Mouse (Mus musculus) frontal cortex, adult (tissue): ENCODE measurements around the gene D6Ertd527e.

ENCODE experiments used
- ATAC-seq: cut with Nextera tagmentation; 2 replicates; pipeline ENCODE4 v1.9.2; 2017; ENCODE audit warnings: mild to moderate bottlenecking, moderate library complexity, mixed read lengths; ENCODE audit not compliant: low TSS enrichment

The D6Ertd527e gene

DNA sequence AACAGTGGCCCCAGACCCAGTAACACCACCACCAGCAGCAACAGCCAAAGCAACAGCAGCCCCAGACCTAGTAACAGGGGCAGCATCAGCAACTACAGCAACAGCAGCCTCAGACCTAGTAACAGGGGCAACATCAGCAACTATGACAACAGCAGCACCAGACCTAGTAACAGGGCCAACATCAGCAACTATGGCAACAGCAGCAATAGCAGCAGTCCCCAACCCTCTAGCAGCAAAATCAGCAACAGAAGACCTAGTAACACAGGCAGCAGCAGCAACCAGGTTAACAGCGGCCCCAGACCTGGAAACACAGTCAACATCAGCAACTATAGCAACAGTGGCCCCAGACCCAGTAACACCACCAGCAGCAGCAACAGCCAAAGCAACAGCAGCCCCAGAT, 6.9 kb downstream of the D6Ertd527e start:
- no peak for ATAC-seq

DNA sequence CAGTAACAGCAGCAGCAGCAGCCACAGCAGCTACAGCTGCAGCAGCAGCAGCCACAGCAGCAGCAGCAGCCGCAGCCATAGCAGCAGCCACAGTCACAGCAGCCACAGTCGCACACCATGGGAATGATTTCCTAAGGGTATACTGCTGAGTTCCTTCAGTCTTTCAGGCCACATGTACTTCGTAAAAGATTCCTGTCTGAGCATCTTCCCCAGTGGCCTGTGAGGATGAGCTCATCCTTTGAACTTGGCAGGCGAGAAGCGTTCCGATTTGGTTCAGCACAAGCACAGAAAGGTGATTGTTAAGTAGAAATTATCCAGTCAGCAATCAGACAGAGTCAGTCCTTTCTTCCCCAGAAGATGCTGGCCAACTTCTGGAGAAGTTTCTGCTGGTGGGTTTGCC, 7.6 kb downstream of the D6Ertd527e start:
- no peak for ATAC-seq

DNA sequence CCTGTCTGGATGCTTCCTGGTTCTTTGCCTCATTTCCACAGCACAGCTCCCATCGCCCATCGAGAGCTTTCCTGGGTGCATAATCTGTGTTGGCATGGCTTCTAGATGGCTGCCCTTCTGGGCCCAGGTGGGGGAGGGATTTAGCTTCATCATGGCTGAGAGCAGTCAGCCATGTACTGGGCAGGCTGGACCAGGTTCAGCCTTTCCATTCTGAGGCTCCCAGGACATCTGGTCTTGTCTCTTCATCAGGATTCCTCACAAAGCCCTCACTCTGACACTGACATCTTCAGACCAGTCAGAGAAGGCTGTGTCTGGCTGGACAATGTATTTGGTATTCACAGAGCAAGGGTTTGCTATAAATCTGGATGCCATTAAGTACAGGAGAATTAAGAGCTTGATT, 11.4 kb downstream of the D6Ertd527e start:
- ATAC-seq: no peak

DNA sequence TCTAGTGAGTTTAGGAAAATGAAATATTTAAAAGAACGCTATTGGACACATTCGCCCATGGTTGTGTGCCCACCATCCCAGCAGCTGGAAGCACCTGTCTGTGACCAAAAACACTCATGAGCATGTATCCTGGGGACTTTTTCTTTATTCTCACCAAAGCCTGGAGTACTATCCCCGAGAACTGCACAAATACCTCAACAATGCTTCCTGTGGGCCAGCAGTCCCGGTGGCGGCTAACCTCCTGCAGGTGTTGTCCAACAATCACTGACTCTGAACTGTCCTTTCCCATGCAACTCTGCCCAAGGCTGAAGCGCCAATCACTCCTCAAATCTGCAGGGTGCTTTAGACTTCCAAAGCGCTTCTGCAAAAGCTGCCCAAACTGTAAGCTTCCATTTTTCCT, 12.1 kb downstream of the D6Ertd527e start:
- ATAC-seq: no peak

DNA sequence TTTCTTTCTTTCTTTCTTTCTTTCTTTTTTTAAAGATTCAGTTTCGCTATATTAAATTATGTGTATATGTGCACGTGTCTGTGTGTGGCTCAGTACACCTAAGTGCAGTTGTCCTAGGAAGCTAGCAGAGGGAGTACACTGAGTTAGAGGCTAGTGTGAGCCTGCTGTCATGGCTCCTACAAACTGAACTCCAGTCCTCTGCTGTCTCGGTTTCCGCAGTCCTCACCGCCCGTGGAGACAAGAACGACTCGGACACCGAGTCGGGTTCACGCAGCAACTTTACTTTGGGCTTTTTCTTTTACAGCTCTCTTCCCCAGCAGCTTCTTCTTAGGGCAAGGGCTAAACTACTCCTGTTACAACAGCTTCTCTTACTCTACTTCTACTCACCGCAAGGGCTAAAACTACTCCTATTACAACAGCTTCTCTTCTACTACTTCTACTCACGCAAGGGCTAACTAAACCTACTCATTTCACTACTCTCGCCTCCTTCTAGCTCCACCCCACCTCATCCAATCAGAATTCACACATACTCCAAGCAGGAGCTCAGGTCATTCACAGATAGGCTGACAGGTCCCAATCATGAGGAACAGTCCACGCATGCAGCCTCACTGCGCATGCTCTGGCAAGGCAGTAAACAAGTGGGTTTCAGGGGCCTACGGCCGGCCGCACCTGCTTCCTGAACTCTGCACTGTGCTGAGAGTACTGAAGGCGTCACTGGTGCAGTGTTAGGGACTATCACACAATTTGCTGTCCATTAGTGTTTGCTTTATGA, 14.7 kb downstream of the D6Ertd527e start:
- no peak for ATAC-seq

DNA sequence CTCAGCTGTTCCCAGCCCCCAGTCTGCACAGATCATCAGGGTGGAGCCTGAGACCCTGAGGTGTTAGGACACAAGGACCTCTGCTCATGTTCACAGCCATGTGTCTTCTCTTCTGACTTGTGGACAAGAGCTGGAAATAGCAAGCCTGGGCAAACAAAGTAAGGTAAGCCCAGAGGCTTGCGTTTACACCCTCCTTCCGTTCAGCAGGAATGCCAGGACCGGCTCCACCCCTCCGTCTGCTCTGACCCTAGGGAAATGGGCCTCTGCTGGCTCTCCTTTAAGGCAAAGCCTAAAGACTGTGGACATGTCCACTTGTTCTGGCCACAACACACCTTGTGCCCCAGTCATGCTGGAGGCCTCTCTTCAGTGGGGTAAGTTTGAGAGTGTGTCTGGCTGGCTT, 15.4 kb downstream of the D6Ertd527e start:
- ATAC-seq: no peak

DNA sequence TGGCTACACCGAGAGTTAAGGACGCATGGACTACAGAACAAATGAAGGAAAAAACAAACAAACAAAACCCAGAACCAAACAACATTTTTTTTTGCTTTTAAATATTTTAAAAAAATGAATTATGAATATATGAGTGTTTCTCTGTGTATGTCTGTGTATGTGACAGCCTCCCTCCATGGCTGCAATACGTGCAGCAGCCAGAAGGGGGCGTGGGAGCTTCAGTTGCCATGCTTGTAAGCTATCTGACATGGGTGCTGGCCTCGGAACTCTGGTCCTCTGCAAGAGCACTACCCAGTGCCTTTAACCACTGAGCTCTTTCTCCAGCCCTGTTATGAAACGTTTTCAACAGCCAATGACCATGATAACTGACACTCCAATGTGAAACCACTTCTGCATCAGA, 16.1 kb downstream of the D6Ertd527e start:
- no peak for ATAC-seq

DNA sequence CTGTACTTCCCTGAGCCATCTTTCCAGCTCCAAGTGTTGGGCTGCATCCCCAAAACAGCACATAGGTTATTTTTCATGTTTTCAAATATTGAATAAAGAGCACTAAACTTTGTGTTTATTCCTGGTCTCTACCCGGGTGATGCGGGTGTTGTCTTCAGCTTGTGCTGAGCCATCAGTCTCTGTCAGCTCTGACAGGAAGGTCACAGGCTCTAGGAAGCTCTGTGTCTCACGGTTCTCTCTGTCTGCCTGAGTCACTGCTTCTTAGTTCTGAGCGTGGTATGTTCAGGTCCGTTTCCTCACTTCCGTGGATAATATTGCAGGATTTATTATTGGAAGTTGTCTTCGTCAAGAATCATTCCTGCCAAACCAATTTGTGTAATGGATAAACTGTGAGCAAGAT, 17.4 kb downstream of the D6Ertd527e start:
- no peak for ATAC-seq

DNA sequence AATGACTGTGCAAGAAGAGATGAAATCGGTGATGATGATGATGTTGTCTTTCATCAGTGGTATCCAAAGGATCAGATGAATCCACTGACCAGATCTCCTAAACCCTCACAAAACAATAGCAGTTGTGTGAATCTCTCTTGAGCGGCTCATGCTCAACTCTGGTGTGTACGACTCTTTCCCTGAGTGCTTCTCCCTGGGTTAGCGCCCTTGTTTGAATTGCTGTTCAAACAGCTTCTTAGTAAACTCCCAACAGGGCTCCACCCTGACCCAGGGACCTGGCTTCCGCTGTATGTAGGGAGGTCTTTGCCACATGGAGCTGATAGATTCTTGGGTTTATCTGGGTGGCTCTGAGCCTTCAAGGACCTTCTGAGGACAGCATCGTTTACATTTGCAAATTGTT, 18.9 kb downstream of the D6Ertd527e start:
- ATAC-seq: no peak

DNA sequence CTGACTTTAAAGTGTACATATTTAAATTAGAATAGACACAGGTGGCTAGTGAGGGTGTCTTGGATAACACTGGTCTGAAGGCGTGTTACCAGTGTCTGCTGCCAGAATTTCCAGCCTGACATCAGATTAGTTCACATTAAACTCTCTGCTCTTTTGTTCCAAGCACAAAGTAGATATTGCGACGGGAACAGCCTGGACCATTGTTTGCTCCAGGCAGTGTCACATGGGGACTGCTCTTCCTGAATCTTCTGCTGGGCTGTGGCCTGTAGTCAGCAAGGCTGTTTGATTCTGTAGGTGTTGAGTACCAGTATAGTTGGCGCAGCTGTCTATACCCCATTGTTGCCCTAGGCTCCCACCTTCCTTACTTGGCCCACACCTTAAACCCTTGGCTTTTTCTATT, 19.4 kb downstream of the D6Ertd527e start:
- no peak for ATAC-seq

DNA sequence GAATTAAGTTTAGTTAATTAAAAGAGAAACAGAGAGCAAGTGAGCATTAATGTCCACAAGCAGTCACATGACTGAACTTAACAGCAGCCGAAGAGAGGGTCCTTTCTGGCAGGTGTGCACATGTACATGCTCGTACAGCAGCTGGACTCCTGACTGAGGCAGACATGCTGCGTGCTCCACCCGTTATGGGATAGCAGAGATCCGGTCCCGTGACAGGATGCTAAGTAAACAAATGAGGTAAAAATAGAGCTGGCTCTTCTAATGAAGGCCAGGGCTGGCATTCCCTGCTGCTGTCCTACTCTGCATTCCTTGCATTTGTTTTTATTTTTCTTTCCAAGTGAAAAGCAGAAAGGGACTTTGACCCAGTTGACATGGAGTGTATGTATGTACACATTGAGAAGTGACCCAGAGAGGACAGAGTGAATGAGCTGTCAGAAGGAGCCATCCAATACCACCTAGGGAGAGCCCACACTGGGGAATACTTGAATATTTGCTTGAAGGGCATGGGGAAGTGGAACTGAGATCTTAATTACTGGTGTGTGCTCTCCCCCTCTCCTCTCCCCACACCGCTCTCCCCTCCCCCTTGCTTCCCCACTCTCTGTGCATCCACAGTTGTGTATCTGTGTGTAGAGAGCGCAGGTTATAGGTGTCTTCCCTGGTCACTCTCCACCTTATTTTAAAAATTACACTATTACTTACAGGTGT, 22.7 kb downstream of the D6Ertd527e start:
- no peak for ATAC-seq

DNA sequence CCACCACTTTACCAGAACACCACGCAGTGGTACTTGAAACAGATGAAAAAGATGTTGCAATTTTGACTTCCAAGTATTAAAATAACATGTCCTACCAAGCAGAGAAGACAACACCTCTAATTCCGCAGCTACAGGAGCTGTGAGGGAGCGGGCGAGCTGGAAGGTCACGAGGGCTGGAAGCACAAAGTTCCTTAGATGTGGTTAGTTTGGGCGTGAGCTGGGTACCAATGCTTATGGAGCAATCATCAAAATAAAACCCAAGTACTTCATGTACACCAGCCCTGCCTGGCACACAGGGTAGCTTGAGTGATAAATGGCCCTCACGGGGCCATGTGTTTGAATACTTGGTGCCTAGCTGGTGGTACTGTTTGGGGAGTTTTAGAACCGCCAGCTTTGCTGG, 25.3 kb downstream of the D6Ertd527e start:
- 0 out of 2 replicates have a peak, but pooled peaks have one; percentile 25 for ATAC-seq

DNA sequence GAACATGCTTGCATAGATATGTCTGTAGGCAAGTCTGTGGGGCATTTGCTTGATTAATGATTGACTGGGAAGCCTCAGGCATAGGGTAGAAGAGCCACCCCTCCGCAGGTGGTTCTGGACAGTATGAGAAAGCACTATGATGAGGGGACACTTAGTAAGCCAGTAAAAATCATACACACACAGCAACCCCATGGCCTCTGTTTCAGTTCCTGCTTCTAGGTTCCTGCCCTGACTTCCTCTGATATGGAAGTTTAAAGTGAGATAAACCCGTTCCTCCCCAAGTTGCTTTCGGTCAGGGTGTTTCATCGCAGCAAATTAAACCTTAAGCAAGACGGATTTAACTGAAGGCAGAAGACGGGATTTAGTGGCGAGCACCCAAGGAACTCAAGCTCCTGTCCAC, 26.1 kb downstream of the D6Ertd527e start:
- no peak for ATAC-seq

DNA sequence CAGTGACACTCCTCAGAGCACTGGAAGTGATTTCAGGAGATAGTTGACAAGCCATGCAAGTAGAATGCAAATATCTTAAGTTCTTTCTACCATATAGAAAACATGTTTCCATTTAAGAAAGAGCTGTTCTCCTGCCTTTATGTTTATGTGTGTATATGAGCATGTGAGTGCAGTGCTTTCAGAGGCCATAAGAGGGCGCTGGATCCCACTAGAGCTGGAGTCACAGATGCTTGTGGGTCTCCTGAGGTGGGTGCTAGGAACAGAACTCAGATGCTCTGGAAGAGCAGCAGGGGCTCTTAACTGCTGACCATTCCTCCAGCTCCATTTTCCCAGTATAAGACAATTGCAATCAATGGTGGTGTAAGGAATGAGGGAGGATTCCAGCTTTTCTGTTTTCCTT, 26.5 kb downstream of the D6Ertd527e start:
- ATAC-seq: no peak

DNA sequence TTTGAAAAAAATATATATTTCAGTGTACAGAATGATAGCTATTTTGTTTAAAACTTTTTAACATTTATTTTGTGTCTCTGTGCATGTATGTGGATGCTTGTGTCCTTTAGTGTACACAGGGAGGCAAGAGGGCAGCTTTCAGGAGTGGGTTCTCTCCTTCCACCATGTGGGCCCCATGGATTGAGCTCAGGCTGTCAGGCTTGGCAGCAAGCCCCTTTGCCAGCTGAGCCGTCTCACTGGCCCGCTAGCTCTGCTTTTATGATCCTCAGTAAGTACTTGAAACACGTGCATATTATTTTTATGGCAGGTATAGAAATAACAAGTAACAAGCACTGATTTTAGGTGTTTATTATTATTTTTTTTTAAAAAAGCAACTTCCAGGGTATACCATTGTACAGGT, 29.0 kb downstream of the D6Ertd527e start:
- no peak for ATAC-seq

DNA sequence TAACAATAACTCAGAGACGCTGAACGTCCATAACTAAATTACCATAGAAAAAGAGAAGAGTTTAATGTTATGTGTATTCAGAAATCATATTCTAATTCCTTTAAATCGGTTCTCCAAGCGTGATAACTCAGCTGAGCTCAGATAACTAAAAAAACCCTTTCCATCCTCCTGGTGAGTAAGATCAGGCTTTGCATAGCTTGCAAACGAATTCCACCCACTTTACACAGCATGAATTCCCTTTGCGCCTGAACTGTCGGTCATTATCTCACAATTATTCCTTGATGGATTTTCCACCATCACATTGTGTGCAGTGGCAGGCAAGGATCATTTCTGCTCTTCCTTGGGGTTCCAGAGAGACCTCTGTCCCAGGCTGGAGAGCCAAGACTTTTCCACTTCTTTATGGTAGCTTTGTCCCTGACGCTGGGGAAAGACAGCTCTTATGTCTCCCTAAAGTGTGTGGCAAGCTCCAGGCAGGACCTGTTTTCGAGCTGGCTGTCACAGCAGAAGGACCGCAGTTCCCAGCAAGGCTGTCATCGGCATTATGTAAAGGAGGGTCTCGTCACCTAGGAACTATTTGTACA, 29.5 kb downstream of the D6Ertd527e start:
- peak; percentile 91 for ATAC-seq

DNA sequence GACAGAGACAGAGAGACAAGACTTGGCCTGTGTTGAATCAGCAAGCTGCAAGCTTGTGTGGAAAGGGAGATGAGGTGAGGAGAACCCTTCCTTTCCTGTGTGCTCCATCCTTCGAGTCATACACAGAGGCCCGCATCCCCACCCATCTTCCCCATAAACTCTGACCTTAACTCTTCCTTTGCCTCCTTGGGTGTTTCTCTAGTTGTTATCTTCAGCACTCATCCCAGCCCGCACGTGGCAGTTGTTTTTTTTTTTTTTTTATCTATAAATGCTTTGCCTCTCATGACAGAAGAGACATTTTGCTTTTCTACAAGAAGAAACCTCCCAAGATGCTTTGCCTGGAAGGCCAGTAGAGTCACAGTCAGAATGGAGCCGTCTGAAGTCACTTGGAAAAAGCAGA, 33.9 kb downstream of the D6Ertd527e start:
- no peak for ATAC-seq

DNA sequence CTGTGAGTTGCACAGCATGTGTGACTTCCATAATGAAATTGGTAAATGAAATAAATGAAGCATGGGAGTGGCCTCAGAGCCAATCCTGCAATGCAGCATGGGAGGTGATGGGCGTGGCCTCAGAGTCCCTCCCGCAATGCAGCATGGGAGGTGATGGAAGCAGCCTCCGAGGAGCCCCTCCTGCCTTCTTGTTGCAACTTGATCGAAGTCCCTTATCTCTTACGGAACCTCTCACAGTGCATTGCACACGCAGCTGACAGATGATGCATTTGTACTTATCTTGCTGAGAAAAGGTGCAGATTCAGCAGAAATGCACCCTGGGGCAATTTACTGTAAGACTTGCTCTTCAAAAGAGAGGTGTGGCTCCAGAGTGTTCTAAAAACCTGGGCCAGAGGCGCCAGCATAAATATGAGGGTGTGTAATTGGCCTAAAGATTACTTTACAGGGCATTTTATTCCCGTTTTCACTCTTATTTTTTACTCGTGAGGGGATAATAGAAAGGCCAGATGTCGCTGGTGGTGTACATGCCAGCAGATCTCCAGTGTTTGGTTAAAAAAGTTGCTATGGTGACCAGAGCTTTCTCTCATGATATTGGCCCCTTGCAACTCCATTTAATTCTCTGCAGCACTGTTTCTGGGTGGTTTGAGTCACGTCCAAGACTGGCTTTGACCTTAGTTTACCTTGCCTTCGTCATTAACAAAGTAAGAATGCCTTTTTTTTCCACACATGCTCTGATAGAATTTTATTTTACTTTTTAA, 35.4 kb downstream of the D6Ertd527e start:
- no peak for ATAC-seq

DNA sequence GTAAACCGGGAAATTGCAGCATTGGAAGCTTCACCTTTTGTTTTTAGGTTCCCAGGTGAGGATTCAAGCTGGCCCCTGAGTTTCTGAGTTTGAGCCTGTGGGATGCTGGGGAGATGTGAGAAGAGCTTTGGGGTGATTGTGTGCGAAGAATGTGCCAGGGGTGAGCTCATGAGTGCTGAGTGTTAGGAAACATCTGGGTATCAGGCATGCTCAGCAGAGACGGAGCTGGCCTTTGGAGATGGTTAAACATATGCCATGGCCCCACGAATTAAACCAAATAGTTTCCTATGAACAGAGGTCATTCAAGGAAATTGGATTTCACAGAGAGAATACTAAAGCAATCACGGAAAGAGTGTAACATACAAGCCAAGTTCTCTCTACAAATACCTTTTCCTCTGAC, 37.7 kb downstream of the D6Ertd527e start:
- no peak for ATAC-seq

DNA sequence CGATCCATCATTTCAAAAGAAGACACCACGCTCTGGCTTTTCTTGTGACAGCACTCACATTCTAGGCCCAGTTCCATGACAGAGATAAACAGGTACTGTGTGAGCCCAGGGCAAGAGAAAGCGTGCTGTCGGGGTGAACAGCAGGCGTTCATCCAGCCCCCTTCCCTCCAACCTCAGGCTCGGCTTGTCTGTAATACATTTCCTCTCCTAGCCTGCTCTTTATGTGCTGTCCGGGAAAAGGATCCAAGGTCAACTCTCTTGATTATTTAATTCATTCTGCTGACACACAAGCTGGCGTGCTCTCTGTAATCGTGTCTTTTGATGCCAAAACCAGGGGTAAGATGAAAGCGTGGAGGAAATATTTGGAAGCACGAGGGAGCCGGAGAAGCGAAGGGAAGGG, 39.0 kb downstream of the D6Ertd527e start:
- no peak for ATAC-seq

DNA sequence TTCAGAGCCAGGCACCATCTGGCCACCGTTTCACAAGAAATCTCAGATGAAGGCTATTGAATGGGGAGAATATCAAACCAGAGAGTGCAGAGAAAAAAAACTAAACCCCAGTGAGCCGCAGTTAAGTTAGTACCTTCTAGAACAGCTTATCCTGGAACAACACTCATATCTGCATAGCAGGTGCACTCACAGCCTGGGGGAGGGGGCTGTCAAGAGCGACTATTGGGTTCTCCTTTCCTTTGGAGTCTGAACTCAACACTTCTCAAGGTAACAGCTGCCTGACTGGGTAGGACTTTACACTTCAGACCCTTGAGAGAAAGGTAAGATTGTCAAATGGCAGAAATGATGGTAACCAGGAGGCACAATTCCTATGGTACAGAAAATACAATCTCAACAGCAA, 43.4 kb downstream of the D6Ertd527e start:
- no peak for ATAC-seq

DNA sequence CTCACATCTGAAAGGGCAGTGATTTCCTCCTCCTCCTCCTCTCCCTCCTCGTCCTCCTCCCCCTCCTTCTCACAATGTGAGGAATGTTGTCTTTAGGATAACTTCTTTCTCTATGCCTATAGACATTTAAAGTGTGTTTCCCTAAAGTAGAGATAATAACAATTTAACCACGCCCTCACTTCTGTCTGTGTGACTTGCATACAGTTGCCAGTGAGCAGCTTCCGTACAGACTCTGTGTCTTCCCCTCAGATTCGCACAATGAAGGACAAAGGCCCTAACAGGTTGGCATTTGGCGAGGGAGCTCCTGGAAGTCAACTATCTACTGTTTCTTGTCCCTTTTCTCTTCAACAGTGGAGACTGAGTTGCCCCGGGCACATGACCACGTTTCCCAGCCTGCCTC, 45.9 kb downstream of the D6Ertd527e start:
- ATAC-seq: no peak
